ENCODE assay signal across 26 mouse cellular contexts in genomic region chr7:93836169-93836568, GRCm38 (mm10).
"Had no signal": no experiment of that assay in that cellular context is flagged by ENCODE, and none has a peak within 500 bp of the region (broad histone marks: within the 10 kb centered on the region; RNA-seq: fewer than 3 reads in every experiment).

No protein-coding gene starts in this region.

- H3K9ac ChIP-seq: heart, embryonic 13.5 days; heart, embryonic 15.5 days; hindbrain, embryonic 13.5 days; hindbrain, embryonic 15.5 days; limb, embryonic 12.5 days; liver, embryonic 13.5 days; liver, embryonic 15.5 days had no signal

- H3K36me3 ChIP-seq: heart, embryonic 13.5 days; heart, embryonic 15.5 days; hindbrain, embryonic 13.5 days; hindbrain, embryonic 15.5 days; limb, embryonic 10.5 days; limb, embryonic 12.5 days; liver, embryonic 13.5 days; liver, embryonic 15.5 days had no signal

- DNase-seq: gastrocnemius, postnatal 14 days; gastrocnemius, postnatal 36 days; heart, adult 11 months; heart, adult 2 months; heart, postnatal 14 days; heart, postnatal 36 days; kidney, adult 11 months; kidney, adult 8-10 months; kidney, postnatal 10 days; kidney, postnatal 25 days; kidney, postnatal 4 days; liver; liver, embryonic 13.5 days had no signal

- H3K9me3 ChIP-seq: heart, embryonic 13.5 days; heart, embryonic 15.5 days; hindbrain, embryonic 13.5 days; hindbrain, embryonic 15.5 days; limb, embryonic 10.5 days; limb, embryonic 12.5 days; liver, embryonic 13.5 days; liver, embryonic 15.5 days had no signal

- H3K4me1 ChIP-seq: heart, embryonic 13.5 days; heart, embryonic 15.5 days; hindbrain, embryonic 13.5 days; hindbrain, embryonic 15.5 days; limb, embryonic 10.5 days; limb, embryonic 12.5 days; liver, embryonic 13.5 days; liver, embryonic 15.5 days had no signal

- H3K4me2 ChIP-seq: heart, embryonic 11.5 days; heart, embryonic 13.5 days; heart, embryonic 15.5 days; hindbrain, embryonic 13.5 days; hindbrain, embryonic 15.5 days; limb, embryonic 12.5 days; liver, embryonic 11.5 days; liver, embryonic 13.5 days; liver, embryonic 15.5 days had no signal

- H3K4me3 ChIP-seq: heart, adult 2 months; heart, embryonic 13.5 days; heart, embryonic 15.5 days; hindbrain, embryonic 13.5 days; hindbrain, embryonic 15.5 days; layer of hippocampus, adult 2 months; left cerebral cortex, adult 2 months; limb, embryonic 10.5 days; limb, embryonic 12.5 days; liver, embryonic 13.5 days; liver, embryonic 15.5 days had no signal

- ATAC-seq: hindbrain, postnatal 0 days; intestine, embryonic 16.5 days had no signal

- H3K27me3 ChIP-seq: heart, embryonic 13.5 days; heart, embryonic 15.5 days; hindbrain, embryonic 13.5 days; hindbrain, embryonic 15.5 days; limb, embryonic 12.5 days; liver, embryonic 13.5 days; liver, embryonic 15.5 days had no signal

- H3K27ac ChIP-seq: heart, adult 2 months; heart, embryonic 13.5 days; heart, embryonic 15.5 days; hindbrain, embryonic 13.5 days; hindbrain, embryonic 15.5 days; hindbrain, postnatal 0 days; layer of hippocampus, adult 2 months; left cerebral cortex, adult 2 months; limb, embryonic 10.5 days; limb, embryonic 12.5 days; liver, embryonic 13.5 days; liver, embryonic 15.5 days had no signal
